Mouse (Mus musculus) common myeloid progenitor, adult 5-6 weeks (primary cell): ENCODE results near the gene Hypk. TPM values are rescaled to one million over a fixed set of nuclear protein-coding genes. Genes with fewer than 3 reads are reported as not detected.

Experiments
- ATAC-seq: replicated peaks from 2 replicates; pipeline ENCODE4 v1.8.0; 2016; ENCODE audit warnings: low read depth, mild to moderate bottlenecking, moderate TSS enrichment, inconsistent platforms; ENCODE audit not compliant: poor library complexity, severe bottlenecking
- total RNA-seq: library from RNA; stranded (forward); fragments of 200-1000, 187-1606 nt; gene quantifications from 2 replicates; pipeline ENCODE4 v1.2.3, GENCODE M21; 2017

Gene Hypk
- total RNA-seq = 76.4 and 129 TPM in 2 replicates

DNA sequence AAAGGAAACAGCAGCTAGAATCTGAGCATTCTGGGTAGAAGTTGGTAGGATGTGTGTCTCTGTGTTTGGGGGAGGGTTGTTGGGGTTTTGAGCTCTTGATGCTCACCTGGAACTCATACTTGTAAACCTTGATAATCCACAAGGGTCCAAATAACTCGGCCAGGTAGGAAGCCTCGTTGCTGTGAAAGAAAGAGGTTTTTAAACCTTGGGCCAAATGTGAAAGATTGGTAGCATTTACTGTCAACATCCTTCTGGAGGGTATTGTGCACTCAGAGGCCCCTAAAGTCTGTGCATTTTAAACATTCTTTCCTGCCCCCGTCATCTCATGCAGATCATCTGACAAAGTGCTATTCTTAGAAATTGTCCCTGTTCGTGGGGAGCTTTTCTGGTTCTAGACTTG lies at the start of gene Hypk:
Gene Hypk, plus strand, starts transcription at position 301 of the 400 bp plus-strand sequence.
- ATAC-seq = no peak

DNA sequence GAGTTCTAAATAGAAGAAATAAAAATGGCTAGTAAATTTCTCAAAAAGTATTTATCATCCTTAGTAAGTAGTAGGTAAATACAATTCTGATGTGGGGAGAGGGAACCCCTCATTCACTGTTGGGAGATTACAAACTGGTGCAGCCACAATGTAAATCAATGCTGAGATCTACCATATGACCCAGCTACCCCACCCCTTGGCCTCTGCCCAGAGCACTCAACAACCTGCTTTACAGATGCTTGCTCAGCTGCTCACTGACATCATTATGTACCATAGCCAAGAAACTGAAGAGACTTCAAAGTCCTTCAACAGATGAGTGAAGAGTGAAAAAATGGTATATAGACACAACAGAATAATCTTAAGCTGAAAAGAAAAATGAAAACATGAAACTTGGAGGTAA lies 49.8 kb upstream of the Hypk start:
- no peak for ATAC-seq

DNA sequence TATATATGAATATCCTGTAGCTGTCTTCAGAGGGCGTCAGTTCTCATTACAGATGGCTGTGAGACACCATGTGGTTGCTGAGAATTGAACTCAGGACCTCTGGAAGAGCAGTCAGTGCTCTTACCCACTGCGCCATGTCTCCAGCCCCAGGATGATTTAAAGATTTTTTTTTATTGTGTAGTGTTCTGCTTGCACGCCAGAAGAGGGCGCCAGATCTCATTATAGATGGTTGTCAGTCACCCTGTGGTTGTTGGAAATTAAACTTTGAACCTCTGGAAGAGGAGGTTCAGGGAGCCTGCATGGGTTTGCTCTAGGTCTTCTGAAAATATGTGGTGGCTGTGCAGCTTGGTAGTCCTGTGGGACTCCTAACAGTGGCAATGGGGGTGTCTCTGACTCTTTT lies 44.9 kb upstream of the Hypk start:
- peak; percentile 62 for ATAC-seq

DNA sequence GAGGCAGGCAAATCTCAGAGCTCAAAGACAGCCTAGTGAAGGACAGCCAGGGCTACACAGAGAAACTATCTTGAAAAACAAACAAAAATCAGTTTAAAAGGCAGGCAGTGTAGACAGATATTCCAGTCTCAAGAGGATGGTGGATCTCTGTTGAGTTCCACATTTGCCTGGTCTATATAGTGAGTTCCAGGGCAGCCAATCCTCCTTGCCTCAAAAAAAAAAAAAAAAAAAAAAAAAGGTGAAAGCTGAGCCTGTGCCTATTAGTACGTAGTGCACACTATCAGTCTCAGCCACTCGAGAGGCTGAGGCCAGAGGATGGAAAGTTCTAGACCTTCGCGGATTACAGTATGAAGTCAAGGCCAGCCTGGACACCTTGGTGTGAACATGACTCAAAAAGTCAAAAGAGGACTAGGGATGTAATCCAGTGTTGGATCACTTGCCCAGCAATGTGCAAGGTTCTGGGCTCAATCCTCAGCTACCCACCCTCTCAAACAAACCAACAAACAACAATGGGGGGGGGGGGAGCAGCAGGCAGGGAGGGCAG lies 40.2 kb upstream of the Hypk start:
- ATAC-seq = peak; percentile 2; the same call in 1 of the 2 replicates

DNA sequence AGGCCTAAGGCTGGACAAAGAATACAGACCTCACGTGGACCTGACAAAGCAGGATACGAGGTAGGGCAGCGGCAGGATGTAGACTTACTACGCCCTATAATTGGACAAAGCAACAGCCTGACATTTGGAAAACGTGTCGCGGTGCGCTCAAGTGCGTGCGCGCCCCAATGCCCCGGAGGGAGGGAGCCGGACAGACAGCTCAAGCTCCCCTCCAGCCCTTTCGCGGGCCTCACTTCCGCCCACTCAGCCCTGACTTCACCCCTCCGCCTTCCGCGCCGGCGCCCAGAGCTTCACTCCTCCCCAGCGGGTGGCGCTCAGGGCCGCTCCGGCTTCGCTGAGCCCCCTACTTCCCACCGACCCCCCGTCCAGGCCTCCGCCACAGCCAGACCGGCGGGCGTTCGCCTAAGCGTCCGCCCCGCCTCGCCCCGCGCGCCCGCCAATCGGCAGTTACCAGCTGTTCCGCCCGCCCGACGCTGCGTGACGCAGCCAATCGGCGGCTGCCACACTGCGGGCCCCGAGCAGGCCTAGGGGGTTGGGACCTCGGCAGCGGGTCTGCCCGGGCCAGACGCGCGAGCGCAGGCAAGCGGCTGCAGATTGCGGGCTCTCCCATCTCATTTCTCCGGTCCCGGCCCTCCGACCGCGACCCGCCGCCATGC lies 39.6 kb upstream of the Hypk start, which contains the start of the genes Pdia3 and Catsper2:
Gene Pdia3, plus strand, starts transcription at position 389 of the 656 bp plus-strand sequence.
Gene Catsper2, minus strand, starts transcription at position 406 of the 656 bp plus-strand sequence.
- peak; percentile 92 for ATAC-seq

DNA sequence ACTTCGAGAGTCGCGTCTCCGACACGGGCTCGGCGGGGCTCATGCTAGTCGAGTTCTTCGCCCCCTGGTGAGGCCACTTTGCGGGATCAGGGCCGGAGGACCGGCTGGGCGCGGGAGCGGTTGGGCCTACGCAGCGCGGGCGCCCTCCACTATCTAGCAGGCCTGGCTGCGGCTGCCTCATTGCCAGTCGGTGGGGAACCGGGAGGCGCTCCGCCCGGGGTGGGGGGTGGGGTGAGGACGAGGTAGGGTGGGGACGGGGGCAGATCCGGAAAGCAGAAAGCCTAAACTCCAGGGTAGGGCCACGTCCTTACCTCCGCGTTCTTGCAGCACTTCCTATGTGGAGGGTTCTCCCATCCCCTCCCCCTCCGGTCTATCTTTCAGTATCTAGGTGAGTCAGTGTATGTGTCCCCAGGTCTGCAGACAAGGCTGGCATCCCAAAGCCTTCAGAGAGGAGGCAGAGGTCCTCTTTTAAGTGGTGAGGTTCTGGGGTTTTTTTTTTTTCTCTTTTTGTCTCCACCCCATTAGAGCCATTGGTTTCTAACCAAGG lies 38.9 kb upstream of the Hypk start:
- 0 out of 2 replicates have a peak, but pooled peaks have one; percentile 6 for ATAC-seq

DNA sequence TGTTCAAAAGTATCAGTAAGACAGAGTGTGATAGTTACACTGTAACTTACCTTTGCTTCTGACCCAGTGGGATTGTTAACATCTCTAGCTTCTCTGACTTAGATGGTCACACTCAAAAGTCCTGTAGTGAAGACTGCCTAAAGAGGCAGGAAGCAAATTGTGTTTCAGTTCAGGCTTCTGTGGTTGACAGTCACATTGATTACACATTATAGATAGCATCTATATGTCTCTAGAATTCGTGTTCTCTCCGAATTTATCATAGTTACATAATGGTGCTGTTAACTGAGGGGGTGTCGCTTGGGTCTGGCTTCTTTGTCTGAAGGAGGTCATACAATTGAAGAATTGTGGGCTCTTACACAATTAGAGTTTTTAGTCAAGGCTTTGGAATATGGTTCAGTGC lies 38.0 kb upstream of the Hypk start:
- ATAC-seq = no peak

DNA sequence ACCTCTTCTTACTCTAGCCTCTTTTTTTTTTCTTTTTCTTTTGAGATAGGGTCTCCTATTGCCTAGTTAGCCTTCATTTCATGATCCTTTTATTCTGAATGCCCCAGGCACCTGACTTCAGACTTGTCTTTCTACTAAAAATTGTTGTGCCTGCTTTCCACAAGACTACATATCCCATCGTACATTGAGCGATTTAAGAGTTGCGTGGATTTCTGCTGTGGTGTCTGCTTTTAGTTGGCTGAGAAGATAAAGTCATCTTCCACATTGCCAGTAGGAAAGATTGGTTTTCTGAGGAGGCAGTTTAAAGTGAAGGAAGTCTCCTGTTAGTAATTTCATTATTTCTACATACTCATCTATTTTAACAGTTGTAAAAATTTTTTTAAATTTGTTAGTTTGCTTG lies 37.5 kb upstream of the Hypk start:
- ATAC-seq = no peak

DNA sequence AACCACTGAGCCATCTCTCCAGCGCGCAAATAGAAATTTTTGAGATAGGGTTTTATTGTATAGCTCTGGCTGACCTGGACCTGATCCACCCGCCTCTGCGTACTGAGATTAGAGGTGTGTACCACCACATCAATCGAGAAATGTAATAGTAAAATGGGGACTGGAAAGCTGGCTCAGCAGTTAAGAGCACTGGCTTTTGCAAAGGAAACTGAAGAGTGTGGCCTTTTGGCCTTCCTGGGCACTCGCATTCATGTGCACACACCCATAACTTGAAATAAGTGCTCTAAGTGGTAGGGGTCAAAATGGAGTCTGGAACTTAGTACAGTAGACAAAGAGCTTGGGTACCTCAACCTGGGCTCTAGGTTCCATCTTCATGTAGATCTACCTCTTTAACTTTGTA lies 36.7 kb upstream of the Hypk start:
- ATAC-seq = no peak

DNA sequence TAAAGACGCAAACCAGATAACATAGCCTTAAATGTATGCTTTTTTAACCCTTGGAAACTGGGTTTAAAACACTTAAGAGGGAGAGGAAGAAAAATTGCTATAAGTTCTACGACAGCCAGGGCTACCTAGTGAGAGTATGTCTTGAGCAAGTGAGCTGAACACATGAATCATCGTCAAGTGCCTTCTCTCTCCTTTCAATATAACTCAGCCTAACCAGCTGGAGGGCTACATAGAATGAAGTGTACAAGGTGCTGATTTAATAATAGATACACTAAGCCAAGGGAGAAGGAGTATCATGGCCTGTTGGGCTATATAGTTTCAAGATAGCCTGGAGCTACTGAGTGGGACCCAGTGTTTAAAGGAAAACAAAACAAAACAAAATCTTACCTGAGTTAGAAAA lies 34.6 kb upstream of the Hypk start:
- no peak for ATAC-seq

DNA sequence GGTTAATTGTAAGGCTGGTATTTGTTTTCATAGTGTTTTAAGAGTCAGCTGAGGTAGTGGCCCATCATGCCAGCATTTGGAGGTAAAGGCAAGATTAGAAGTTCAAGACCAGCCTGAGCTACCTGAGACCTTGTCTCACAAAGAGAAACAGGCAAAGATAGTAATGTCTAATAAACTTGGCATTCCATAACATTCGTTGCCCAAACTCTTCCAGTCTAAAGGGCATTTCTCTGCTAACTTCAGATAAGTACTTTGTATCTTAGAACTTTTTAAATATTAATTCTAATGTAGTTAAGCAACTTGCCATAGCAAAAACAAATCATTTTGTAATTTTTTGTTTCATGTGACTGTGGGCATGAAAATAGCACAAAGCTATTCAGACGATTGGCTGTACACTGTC lies 29.9 kb upstream of the Hypk start:
- no peak for ATAC-seq

DNA sequence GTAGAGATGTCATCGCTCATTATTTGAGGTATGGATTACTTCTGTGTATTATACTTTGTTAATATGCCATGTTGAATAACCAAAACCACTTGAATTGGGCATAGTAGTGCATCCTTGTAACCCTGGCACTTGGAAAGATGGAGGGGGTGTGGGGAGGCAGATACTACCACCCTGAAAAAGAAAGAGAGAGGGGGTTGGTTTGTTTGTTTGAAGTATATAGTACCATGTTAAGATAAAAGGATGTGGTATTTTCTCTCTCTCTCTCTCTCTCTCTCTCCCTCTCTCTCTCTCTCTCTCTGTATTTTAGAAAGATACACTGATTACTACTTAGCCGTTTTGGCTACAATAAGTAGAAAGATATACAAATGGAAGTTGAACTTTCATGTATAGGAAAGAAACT lies 27.2 kb upstream of the Hypk start:
- no peak for ATAC-seq

DNA sequence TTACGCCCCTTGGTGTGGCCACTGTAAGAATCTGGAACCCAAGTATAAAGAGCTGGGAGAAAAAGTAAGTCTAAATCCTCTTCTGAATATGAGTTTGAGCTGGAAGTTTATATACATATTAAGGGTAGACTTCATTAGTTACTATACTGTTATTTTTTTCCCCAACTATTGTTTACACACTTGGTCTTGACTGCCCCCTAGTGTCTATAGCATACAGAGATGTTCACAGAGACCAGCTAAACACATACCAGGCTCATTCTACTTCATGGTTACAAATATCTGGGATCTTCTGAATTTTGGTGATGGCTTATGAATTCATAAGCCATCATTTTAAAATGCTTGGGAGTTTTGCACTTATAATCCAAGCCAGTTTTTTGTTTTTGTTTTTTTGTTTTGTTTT lies 18.2 kb upstream of the Hypk start:
- ATAC-seq = peak; percentile 60; the same call in 1 of the 2 replicates

DNA sequence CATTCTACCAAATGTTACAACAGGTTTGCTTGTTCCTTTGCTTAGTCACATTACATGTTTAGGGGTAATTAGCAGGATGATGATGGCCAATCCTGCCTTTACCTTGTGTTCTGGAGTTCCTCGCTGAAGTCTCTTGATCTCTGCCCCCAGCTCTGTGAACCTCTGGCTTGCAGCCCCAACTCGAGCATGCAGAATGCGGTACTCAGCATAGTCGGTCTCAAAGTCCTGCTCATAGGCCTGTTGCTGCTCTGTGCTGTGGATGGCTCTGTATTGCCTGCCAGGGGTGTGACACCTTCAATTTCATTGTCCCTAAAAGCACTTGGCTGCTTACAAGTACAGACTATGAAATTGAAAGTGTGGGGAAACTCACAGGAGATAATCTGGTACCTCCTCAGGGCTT lies 13.3 kb upstream of the Hypk start:
- no peak for ATAC-seq

DNA sequence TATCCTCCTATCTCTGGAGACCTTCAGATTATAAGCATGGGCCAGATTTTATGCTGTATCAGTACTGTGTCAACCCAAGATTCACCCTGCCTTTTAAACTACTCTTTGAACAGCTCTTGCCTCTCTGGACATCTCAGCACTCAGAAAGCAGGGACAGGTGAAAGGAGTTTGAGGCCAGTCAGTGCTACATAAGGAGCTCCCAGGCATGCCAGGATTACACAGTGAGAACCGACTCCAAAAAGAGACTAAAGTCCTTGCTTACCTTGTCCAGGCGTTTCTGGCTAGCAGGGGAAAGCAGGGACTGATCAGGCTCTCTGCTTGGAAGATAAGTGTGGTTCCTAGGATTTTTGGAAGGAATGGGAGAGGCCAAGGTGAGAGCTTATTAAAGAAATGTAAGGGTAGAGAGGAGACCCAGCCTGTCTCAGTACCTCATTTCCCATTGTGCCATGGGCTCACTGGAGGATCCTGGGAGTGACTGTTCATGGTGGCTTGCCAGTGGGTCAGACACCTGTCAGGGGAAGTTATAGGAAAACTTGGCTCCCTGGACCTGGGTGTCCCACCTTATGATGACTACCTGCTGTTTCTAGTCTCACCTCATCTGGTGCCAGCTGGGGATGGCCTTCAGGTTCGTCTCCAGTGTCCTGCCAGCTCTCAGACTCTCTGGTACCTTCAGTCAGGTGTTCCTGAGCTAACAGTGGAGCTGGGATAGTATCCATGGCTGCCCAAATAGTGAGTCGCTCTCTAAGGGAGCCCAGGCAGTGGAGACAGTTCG lies 12.1 kb upstream of the Hypk start:
- no peak for ATAC-seq

DNA sequence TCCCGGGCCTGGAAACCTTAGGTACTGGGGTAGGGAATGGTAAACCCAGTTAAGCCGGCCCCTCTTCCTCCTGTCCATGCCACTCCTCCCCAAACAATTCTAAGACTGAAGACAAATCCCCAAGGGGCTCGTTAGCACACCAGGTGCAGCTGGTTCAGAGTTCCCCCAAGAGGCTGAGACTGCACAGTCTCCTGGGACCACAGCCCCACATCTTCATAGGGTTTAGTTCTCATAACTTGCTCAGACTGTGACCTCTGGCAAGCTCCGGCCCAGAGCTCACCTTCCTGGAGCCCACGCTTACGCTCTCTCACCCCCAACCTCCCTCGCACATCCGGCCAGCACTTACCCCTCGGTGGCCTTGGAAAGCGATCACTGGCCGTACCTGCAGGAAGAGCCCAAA lies 11.3 kb upstream of the Hypk start:
- ATAC-seq = 0 out of 2 replicates have a peak, but pooled peaks have one; percentile 20

DNA sequence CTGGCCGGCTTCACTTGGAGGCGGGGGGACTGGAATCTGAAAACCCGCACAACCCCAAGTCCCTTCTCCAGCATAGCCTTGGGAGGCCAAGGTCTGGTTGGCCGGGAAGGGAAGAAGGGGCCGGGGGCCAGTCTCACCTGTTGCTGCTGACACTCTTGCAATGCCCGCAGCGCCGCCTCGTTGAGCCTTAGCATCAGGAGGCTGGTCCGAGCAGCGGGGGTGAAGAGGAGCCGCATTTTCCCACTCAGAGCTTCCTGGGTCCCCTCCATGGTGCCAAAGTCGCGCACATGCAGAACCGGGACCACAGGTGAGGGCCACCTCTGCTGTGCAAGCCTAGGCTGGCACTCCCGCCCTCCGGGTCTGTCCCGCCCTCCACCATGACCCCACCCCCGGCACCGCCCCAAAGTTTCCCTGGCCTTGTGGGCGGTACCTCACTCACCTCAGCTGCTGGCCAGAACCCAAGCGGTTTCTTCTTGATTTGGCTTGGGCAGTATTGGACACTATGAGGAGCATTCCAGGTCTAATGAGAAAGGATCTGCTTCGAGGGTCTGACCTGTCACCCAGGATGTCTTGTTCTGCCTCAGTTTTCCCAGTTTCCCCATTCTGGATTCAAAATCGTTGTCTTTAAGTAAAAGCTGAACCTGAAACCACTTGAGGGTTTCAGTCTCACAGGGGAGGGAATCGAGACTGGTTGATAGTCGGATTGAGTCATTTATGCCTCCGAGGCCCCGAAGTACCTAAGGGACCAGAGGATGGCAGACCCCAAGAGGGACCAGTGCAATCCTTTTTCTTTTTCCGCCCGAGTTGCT lies 10.6 kb upstream of the Hypk start:
- peak; percentile 79 for ATAC-seq

DNA sequence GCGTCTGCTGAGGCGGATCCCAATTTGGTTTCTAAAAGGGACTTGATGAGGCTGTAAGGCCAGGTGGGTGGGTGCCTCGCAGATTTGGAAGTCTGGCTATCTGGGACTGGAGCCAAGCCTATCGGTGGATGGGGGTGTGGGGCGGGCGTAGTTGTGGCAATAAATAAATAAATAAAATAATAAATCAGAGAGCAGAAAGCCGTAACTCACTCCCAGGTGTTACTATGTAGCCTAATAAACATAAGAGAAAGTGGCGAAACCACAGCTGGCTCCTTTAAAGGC lies 10.1 kb upstream of the Hypk start:
- no peak for ATAC-seq

DNA sequence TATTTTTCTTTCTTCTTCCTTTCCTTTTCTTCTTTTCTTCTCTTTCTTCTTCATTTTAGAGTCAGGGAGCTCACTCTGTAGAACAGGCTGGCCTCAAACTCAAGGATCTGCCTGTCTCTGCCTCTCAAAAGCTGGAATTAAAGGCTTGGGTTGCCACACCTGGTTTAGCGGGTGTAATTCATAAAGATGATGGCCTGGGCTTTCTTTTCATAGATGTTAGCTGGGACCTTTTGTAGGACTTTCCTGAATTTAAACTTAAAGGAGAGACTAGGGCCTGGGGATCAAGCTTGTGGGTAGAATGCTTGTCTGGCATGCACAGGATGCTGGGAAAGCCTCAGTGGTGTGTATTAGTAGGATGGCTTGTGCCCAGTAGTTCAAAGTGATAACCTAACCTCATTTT lies 8.9 kb upstream of the Hypk start, which contains the start of gene Ell3:
Gene Ell3, minus strand, starts transcription at position 101 of the 400 bp plus-strand sequence.
- no peak for ATAC-seq

DNA sequence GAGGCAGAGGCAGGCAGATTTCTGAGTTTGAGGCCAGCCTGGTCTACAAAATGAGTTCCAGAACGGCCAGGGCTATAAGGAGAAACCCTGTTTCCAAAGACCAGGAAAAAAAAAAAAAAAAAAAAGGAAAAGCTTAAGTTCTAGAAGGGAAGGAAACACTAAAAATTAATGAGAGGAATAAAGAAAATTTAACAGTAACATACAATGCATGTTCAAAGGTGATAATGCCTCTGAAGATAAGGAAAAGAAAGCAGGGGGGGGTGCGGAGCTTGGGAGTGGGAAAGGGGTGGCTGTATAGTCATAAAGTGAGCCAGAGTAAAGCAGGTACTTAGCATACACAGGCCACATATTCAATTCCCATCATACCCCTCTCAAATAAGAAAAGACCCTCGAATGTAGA lies 8.0 kb upstream of the Hypk start:
- no peak for ATAC-seq
